Mouse (Mus musculus) heart, adult 2 months (tissue): Measurements from ENCODE around the gene Apold1. TPM values are rescaled to one million over a fixed set of nuclear protein-coding genes. Genes with fewer than 3 reads are reported as not detected.
A peak's percentile ranks its signal among the peaks of the same experiment; 100 is the strongest.

Source experiments
- DNase-seq, 2 experiments: peaks; one replicate each; pipeline ENCODE4 v3.0.0; 2021
- H3K27ac ChIP-seq: fragments of 200-600 bp; 2 replicates; pipeline ENCODE4 v1.8.1; 2022
- H3K27me3 ChIP-seq: fragments of 200-500 bp; 2 replicates; pipeline ENCODE4 v1.6.1; 2012; ENCODE audit warnings: mild to moderate bottlenecking, low read length, inconsistent platforms, mixed read lengths; ENCODE audit not compliant: control insufficient read depth, insufficient read depth
- H3K36me3 ChIP-seq: fragments of 200-500 bp; 2 replicates; pipeline ENCODE4 v1.6.1; 2012; ENCODE audit warnings: low read length, inconsistent platforms; ENCODE audit not compliant: control insufficient read depth, insufficient read depth
- H3K4me1 ChIP-seq: fragments of 200-500 bp; 2 replicates; pipeline ENCODE4 v1.6.1; 2011; ENCODE audit warnings: low read length; ENCODE audit not compliant: control insufficient read depth, insufficient read depth
- H3K4me3 ChIP-seq: fragments of 200-600 bp; 2 replicates; pipeline ENCODE4 v1.8.1; 2022
- H3K79me2 ChIP-seq: fragments of 200-500 bp; replicated peaks from 2 replicates; pipeline ENCODE4 v1.6.1; 2012; ENCODE audit warnings: mild to moderate bottlenecking, inconsistent platforms, low read length, moderate library complexity, mixed read lengths; ENCODE audit not compliant: control insufficient read depth, insufficient read depth
- H3K9ac ChIP-seq: fragments of 200-500 bp; 2 replicates; pipeline ENCODE4 v1.6.1; 2012; ENCODE audit warnings: low read depth, mild to moderate bottlenecking, control low read depth, inconsistent platforms, low read length, mixed read lengths
- CTCF ChIP-seq: fragments of 200-600 bp; IDR thresholded peaks from 2 replicates; pipeline ENCODE4 v1.8.1; 2022; ENCODE audit warnings: antibody characterized with exemption, mild to moderate bottlenecking, moderate library complexity
- EP300 ChIP-seq: fragments of 200-500 bp; IDR thresholded peaks from 2 replicates; pipeline ENCODE4 v1.6.1; 2011; ENCODE audit warnings: low read depth, low read length, control low read depth; ENCODE audit not compliant: insufficient read depth
- POLR2A ChIP-seq: fragments of 200-500 bp; IDR thresholded peaks from 2 replicates; pipeline ENCODE4 v1.6.1; 2011; ENCODE audit warnings: mild to moderate bottlenecking, low read depth, low read length, control low read depth; ENCODE audit not compliant: insufficient read depth
- WGBS: fragments of 180-500 bp; shearing (Covaris S2); methylation state at CpG from one replicate; pipeline ENCODE4 v1.1.7; 2018; 5-methylcytosine and 5-hydroxymethylcytosine counted together
- intact Hi-C: fragments of 180-260 bp; cut with DNase I; formaldehyde crosslinking; loops from one replicate; pipeline ENCODE4 v1.15.1; 2025
- polyA plus RNA-seq: library from polyadenylated mRNA; depleted of rRNA; stranded (reverse); fragments of >200 nt; gene quantifications from 2 replicates; pipeline ENCODE4 v1.2.3, GENCODE M21; 2012
- total RNA-seq, 2 experiments: library from RNA; stranded (reverse); gene quantifications; 2 replicates each; pipeline ENCODE4 v1.2.3; 2021

Gene Apold1
- total and polyA plus RNA-seq, 3 experiments = 3.6 to 9.3 (median 6.9) TPM

DNA sequence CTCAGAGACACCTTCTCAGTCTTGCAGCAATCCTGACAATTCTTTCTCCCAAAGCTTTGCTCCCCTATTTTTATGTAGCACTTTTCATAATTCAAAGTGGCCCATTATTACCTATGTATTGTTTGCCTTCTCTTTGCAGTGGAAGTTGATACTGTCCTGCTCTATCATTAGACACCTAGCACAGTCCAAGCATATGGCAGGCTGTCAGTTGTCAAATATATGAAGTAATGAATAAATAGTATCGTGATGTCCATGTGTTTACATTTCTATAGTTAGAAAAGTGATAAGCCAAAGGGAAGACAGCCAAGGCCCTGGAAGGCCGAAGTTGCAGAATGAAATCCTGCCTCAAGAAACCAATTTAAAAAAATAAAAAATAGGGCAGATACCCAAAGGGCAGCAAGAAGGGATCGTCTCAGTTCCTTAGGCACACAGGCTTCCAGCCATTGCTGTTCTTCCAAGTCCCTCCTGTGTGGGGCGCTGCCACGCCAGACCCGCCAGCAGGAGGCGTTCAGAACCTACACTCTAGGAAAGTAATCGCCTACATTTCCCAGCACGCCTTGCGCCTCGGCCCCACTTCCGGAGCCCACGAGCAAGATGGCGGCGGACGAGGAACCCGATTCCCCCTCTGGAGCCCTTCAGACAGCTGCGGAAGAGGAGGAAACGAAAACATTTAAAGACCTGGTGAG, 29.7 kb downstream of the Apold1 start, which contains the start of gene Ddx47:
TSS of gene Ddx47 (plus strand) at position 565 of the 686 bp plus-strand sequence.
- peak; percentile 94 to 95 for DNase-seq
- H3K27me3 ChIP-seq = no peaks in the 10 kb centered on the region
- intact Hi-C loops = loop anchor here (1.0 to 10.0 kb wide), 4 partner anchors 27 to 1814 kb away; partner anchors contain the start of genes BC049715 and Wbp11
- H3K4me1 ChIP-seq = peaks cover 4% of the 10 kb centered on the region
- H3K79me2 ChIP-seq = no peaks in the 10 kb centered on the region; the same call in 1 of the 2 replicates
- H3K27ac ChIP-seq = peak within 1 kb of the TSS; percentile 81
- H3K4me3 ChIP-seq = peak within 1 kb of the TSS; percentile 93
- H3K9ac ChIP-seq = peak within 1 kb of the TSS; percentile 66
- TF ChIP-seq CTCF = no peak; the same call in 1 of the 2 replicates
- TF ChIP-seq EP300 = peak; percentile 94
- TF ChIP-seq POLR2A = peak; percentile 78
- H3K36me3 ChIP-seq = peaks cover 3% of the 10 kb centered on the region
- WGBS = 1% methylated on average over 19 of the region's 19 CpGs

DNA sequence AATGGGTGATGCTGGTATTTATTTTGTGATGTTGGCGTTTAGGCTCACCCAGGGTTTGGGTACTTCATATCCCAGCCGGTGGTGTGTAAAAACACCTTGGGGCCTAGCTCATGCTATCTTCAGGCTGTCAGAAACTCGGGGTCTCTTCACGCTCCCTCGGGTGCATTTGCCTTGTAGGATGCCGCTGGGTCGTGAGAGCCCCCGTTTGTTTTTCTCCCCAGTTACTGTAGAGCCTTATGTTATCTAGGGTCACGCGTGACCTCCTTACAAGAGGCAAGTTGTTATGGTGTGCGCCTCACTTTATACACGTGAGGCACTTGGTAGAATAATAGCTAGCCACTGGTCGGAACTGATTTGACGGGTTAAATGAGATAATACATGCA, 30.2 kb downstream of the Apold1 start:
- Histone ChIP-seq H3K9ac (peak overlapping the region; percentile 66), H3K27ac (peak overlapping the region; percentile 81), H3K36me3 (peaks cover 3% of the 10 kb centered on the region), H3K4me3 (peak overlapping the region; percentile 93), H3K27me3 (no peaks in the 10 kb centered on the region), H3K79me2 (no peaks in the 10 kb centered on the region; the same call in 1 of the 2 replicates), H3K4me1 (peaks cover 4% of the 10 kb centered on the region)
- intact Hi-C loops = loop anchor here (1.0 to 10.0 kb wide), 4 partner anchors 27 to 1813 kb away; partner anchors contain the start of genes BC049715 and Wbp11
- under 1% methylated on average over 14 of the region's 14 CpGs for WGBS
- no peak for TF ChIP-seq CTCF
- no peak for TF ChIP-seq EP300
- no peak for TF ChIP-seq POLR2A
- no peak for DNase-seq

DNA sequence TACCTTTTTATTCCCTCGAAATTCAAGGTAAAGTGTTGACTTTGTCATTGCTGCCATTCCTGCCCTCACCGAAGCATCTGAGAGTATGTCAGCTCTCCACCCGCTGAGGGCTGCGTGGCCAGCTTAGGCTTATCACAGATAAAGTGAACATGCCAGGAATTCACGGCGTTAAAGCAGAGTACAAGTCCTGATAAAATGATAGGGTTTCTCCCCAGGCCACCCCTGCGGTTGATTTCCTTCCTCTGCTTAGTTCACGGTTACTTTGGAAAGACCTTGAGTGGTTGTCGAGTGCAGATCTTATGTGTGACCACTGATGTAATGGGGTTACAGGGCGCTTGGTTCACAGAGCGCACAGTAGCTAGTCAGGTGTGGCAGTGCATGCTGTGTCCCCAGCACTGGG, 35.7 kb downstream of the Apold1 start:
- intact Hi-C loops = loop anchor here (10.0 kb wide), 1 partner anchor 1808 kb away; the partner anchor contains the start of genes BC049715 and Wbp11
- 60% methylated on average over 11 of the region's 11 CpGs for WGBS
- H3K27ac ChIP-seq = no peak overlapping the region

DNA sequence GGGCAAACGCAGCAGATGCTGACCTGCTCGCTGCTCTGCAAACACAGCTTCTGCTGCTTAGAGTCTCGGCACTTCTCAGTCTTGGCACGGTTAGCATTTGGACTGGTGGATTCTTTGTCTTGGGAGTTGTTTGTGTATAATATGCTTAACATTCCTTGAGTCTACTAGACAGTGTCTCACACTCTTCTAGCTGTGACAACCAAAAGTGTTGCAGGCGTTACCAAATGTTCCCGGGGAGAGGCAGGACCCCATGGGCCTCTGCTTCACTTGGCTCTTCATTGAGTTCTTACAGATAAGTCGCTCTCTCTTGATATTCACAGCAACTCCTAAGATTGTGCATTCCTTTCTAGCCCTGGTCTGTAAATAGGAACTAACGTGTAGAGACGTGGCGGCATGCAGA, 38.0 kb downstream of the Apold1 start:
- Histone ChIP-seq H3K79me2 (no peaks in the 10 kb centered on the region), H3K4me3 (no peak overlapping the region), H3K27me3 (no peaks in the 10 kb centered on the region), H3K36me3 (no peaks in the 10 kb centered on the region; the same call in 1 of the 2 replicates), H3K4me1 (no peaks in the 10 kb centered on the region), H3K9ac (no peak overlapping the region), H3K27ac (no peak overlapping the region)
- no peak for DNase-seq
- WGBS = 70% methylated on average over 10 of the region's 10 CpGs
- no peak for TF ChIP-seq EP300
- TF ChIP-seq CTCF = no peak
- TF ChIP-seq POLR2A = no peak
- intact Hi-C loops = loop anchor here (10.0 kb wide), 1 partner anchor 1805 kb away; the partner anchor contains the start of genes BC049715 and Wbp11

More for the DNA sequence above, 35.7 kb downstream of the Apold1 start:
- H3K27me3 ChIP-seq = no peaks in the 10 kb centered on the region
- no peak overlapping the region for H3K9ac ChIP-seq
- H3K36me3 ChIP-seq = peaks cover 1% of the 10 kb centered on the region
- H3K79me2 ChIP-seq = no peaks in the 10 kb centered on the region; the same call in 1 of the 2 replicates
- no peak for DNase-seq
- no peak overlapping the region for H3K4me3 ChIP-seq
- TF ChIP-seq EP300 (no peak), CTCF (no peak), POLR2A (no peak)
- peaks cover under 1% of the 10 kb centered on the region; the same call in 1 of the 2 replicates for H3K4me1 ChIP-seq

DNA sequence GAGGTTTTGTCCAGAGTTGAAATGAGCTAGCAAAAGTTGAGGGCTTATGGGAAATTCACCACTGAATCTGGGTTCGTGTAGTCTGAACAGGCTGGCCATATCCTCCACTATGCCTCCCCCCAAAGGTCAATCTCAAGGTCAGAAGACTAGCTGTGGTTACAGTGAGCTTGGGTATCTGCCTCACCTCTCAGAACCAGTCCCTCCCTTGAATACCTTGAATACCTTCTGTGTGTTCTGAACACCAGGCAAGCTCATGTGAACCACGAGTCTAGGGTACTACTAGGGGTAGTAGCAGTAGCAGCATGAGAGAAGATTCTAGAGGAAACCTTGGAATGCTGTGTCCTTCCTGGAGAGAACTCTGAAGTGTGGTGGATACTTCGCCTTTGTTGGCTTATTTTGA, 40.1 kb downstream of the Apold1 start:
- Histone ChIP-seq H3K9ac (no peak overlapping the region), H3K4me3 (no peak overlapping the region), H3K36me3 (no peaks in the 10 kb centered on the region; the same call in 1 of the 2 replicates), H3K79me2 (no peaks in the 10 kb centered on the region), H3K27me3 (no peaks in the 10 kb centered on the region), H3K27ac (no peak overlapping the region), H3K4me1 (peaks cover 2% of the 10 kb centered on the region; the same call in 1 of the 2 replicates)
- intact Hi-C loops = no loop called here
- no peak for DNase-seq
- 80% methylated on average over 3 of the region's 3 CpGs for WGBS
- TF ChIP-seq POLR2A (no peak), EP300 (no peak), CTCF (no peak)

DNA sequence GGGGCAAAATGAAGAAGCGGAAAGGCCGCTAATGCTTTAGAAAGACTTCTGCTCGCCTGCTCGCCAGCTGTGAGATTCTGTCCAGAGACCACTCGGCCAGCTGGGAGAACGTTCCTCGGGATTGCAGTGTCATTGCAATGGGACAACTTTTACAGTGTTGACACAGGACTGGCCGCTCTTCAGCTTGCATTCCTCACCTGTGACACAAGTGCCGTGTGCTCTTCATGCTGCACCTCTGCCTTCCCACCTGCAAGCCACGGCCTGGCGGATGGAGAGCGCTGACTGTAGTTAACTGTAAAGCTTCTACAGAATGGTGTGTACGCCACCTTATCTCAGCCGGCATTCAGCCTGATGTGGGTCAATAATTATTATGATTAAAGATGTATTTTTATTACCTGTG, 41.9 kb downstream of the Apold1 start:
- no peak for TF ChIP-seq POLR2A
- no peak for TF ChIP-seq EP300
- no peak for TF ChIP-seq CTCF
- Histone ChIP-seq H3K27me3 (no peaks in the 10 kb centered on the region), H3K4me1 (peaks cover 2% of the 10 kb centered on the region; the same call in 1 of the 2 replicates), H3K27ac (no peak overlapping the region), H3K4me3 (no peak overlapping the region), H3K36me3 (no peaks in the 10 kb centered on the region; the same call in 1 of the 2 replicates), H3K79me2 (no peaks in the 10 kb centered on the region), H3K9ac (no peak overlapping the region)
- intact Hi-C loops = no loop called here
- 93% methylated on average over 14 of the region's 14 CpGs for WGBS
- DNase-seq = no peak
